Mouse (Mus musculus) T-helper 1 cell (primary cell): ENCODE measurements around the gene Gkap1.

Experiments
- in situ Hi-C: fragments of 300-600 bp; cut with MboI, MseI; formaldehyde crosslinking; loops from one replicate; pipeline ENCODE4 v1.15.1; 2025; ENCODE audit warnings: high pct_unique_total_duplicates

Gene Gkap1

DNA sequence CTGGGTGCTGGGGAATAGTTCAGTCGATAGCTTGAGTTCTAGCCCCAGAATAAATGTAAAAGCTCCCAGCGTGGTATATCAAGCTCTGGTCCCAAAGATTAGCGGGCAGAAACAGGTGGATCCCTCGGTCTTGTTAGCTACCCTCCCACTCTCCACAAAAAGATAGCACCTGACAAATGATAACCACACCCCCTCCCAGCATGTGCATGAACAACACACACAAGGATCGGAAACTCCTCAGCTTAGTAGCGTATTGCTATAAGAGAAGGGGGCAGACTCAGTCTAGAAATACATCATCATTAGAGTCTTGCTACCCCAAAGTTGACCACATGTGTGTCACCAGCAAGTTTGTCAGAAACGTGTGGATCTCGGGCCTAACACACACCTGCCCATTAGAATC is at the start of gene Gkap1:
Gkap1 (minus strand) TSS at position 101 of the 400 bp plus-strand sequence.
- in situ Hi-C loops: loop anchor here (5.0 to 25.0 kb wide), 2 partner anchors 102 to 262 kb away; no protein-coding TSS in a partner anchor

GRCm38 (mm10) chr13:58317768-58318167 is 42.3 kb upstream of the Gkap1 start:
- in situ Hi-C loops: loop anchor here (25.0 kb wide), 1 partner anchor 920 kb away; no protein-coding TSS in a partner anchor

- in situ Hi-C loops: loop anchor here (25.0 kb wide), 1 partner anchor 922 kb away; no protein-coding TSS in a partner anchor
These were observed 39.5 kb upstream of the Gkap1 start for GRCm38 (mm10) chr13:58314991-58315390.

DNA sequence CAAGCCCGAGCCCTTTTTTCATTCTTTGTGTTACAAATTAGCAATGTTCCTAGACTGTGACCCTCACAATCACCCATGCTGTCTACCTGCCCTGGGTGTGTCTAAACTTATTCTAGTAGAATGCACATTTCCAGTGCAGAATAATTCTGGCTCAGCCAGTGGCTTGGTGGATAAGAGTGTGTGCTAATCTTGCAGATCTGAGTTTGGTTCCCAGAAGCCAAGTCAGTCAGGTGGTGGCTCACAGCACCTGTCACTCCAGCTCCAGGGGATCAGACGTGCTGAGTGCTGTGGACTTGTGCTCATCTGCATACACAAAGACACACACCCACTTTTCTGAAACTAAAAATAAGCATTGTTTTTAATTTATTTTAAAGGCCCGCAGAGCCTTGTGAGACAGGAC is 38.3 kb upstream of the Gkap1 start:
- in situ Hi-C loops: loop anchor here (25.0 kb wide), 1 partner anchor 924 kb away; no protein-coding TSS in a partner anchor

GRCm38 (mm10) chr13:58311351-58311750 is 35.9 kb upstream of the Gkap1 start:
- in situ Hi-C loops: loop anchor here (25.0 kb wide), 1 partner anchor 926 kb away; no protein-coding TSS in a partner anchor

GRCm38 (mm10) chr13:58309499-58309898 is 34.0 kb upstream of the Gkap1 start:
- in situ Hi-C loops: loop anchor here (25.0 kb wide), 1 partner anchor 928 kb away; no protein-coding TSS in a partner anchor

DNA sequence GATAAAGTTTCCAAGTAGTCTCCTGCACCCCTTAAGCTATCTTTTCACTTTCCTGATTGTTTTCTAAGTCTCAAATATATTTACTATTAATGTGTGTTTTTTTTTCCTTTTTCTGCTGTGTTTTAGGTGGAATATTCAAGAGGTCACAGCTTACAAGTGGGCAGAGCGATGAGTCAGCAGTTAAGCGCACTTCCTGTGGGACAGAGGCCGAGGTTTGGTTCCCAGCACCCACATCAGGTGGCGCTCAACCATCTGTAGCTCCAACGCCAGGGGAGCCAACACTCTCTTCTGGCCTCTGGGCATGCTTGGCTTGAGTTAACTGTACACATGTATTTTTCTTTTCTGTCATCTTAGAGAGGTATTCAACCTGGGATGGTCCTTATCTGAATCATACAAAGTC is 32.0 kb upstream of the Gkap1 start:
- in situ Hi-C loops: loop anchor here (25.0 kb wide), 1 partner anchor 930 kb away; no protein-coding TSS in a partner anchor

GRCm38 (mm10) chr13:58305230-58305629 is 29.7 kb upstream of the Gkap1 start:
- in situ Hi-C loops: loop anchor here (25.0 kb wide), 1 partner anchor 932 kb away; no protein-coding TSS in a partner anchor

- in situ Hi-C loops: loop anchor here (25.0 kb wide), 1 partner anchor 935 kb away; no protein-coding TSS in a partner anchor
These were observed 27.1 kb upstream of the Gkap1 start for GRCm38 (mm10) chr13:58302421-58303145.

GRCm38 (mm10) chr13:58301961-58302360 is 26.5 kb upstream of the Gkap1 start:
- in situ Hi-C loops: loop anchor here (25.0 kb wide), 1 partner anchor 935 kb away; no protein-coding TSS in a partner anchor

- in situ Hi-C loops: loop anchor here (25.0 kb wide), 1 partner anchor 239 kb away; no protein-coding TSS in a partner anchor
These were observed 23.3 kb upstream of the Gkap1 start for GRCm38 (mm10) chr13:58298756-58299155.

- in situ Hi-C loops: loop anchor here (25.0 kb wide), 1 partner anchor 242 kb away; no protein-coding TSS in a partner anchor
These were observed 20.1 kb upstream of the Gkap1 start for GRCm38 (mm10) chr13:58295582-58295981.

- in situ Hi-C loops: loop anchor here (25.0 kb wide), 1 partner anchor 244 kb away; no protein-coding TSS in a partner anchor
These were observed 17.3 kb upstream of the Gkap1 start for GRCm38 (mm10) chr13:58292811-58293210.

- in situ Hi-C loops: loop anchor here (10.0 to 25.0 kb wide), 2 partner anchors 248 to 285 kb away; no protein-coding TSS in a partner anchor
These were observed 13.8 kb upstream of the Gkap1 start for GRCm38 (mm10) chr13:58289308-58289707.

GRCm38 (mm10) chr13:58287822-58288221 is 12.3 kb upstream of the Gkap1 start:
- in situ Hi-C loops: loop anchor here (10.0 to 25.0 kb wide), 2 partner anchors 249 to 283 kb away; no protein-coding TSS in a partner anchor

GRCm38 (mm10) chr13:58283466-58283865 is 8.0 kb upstream of the Gkap1 start:
- in situ Hi-C loops: loop anchor here (10.0 to 25.0 kb wide), 2 partner anchors 254 to 279 kb away; no protein-coding TSS in a partner anchor

DNA sequence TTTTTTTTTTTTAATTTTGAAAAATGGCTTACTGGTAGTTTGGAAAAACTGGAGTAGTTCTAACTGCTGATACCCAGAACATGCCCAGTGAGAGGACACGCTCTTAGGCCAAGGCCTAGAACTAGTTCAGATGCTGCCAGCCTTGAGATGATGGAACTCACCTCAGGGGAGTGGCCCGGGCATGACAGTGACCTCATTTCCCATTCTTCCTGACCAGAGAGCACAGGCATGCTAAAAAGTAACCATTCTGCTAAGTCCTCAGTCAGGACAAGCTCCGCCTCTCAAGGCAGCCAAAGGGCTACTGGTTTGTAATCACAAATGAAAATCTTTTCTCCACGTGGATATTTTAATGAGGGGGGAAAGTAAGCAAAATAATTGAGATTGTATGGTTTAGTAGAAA is 6.4 kb upstream of the Gkap1 start:
- in situ Hi-C loops: loop anchor here (10.0 to 25.0 kb wide), 2 partner anchors 255 to 277 kb away; no protein-coding TSS in a partner anchor

DNA sequence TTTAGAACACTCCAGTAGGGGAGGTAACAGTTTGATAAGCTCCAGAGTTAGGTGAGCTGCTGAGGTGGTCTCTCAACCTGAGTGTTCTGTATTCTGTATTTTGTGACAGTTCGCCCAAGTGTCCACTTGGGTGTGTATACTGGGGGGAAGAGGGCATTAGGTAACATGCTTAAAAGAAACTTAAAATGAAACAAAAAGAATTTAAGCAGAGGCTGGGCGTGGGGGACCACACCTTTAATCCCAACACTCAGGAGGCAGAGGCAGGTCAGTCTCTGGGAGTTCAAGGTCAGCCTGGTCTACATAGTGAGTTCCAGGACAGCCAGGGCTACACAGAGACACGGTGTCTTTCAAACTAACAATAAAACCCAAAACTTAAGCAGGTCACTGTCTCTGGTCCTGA is 5.0 kb upstream of the Gkap1 start:
- in situ Hi-C loops: loop anchor here (10.0 to 25.0 kb wide), 2 partner anchors 257 to 276 kb away; no protein-coding TSS in a partner anchor

- in situ Hi-C loops: loop anchor here (5.0 to 25.0 kb wide), 2 partner anchors 101 to 261 kb away; no protein-coding TSS in a partner anchor
These were observed 757 bp upstream of the Gkap1 start for GRCm38 (mm10) chr13:58276256-58276655.

GRCm38 (mm10) chr13:58275076-58275475 is 423 bp downstream of the Gkap1 start:
- in situ Hi-C loops: loop anchor here (5.0 to 25.0 kb wide), 2 partner anchors 102 to 262 kb away; no protein-coding TSS in a partner anchor

- in situ Hi-C loops: no loop called here
These were observed 1.1 kb downstream of the Gkap1 start for GRCm38 (mm10) chr13:58274259-58274991.
